In genomic region chr7:99238417-99238816, GRCm38 (mm10) we compare ENCODE assay signal across 10 mouse cellular contexts. TPM values are rescaled to one million over a fixed set of nuclear protein-coding genes. Genes with fewer than 3 reads are reported as not detected.
DNase-seq lines count a peak whose midpoint lies in the region; ATAC-seq and TF ChIP-seq lines count a peak whose summit lies in the region.
"Had no signal": no experiment of that assay in that cellular context is flagged by ENCODE, and none has a peak within 500 bp of the region (broad histone marks: within the 10 kb centered on the region; RNA-seq: fewer than 3 reads in every experiment).

Gene Mogat2 (minus strand): TSS chr7:99238619.

- 3% methylated on average over 13 of the region's 13 CpGs for WGBS in forebrain, embryonic 10.5 days
- WGBS in forebrain, embryonic 12.5 days, result 9% methylated on average over 13 of the region's 13 CpGs
- WGBS in intestine, embryonic 16.5 days, result 6% methylated on average over 13 of the region's 13 CpGs
- WGBS in midbrain, embryonic 11.5 days, result 7% methylated on average over 13 of the region's 13 CpGs
- whole genome bisulfite sequencing in thymus, adult 2 months, result 10% methylated on average over 13 of the region's 13 CpGs

- ATAC-seq in forebrain, embryonic 12.5 days (ENCODE audit: low FRiP score), result no peak
- peak; percentile 97 for ATAC-seq in intestine, embryonic 16.5 days
- ATAC-seq in midbrain, embryonic 11.5 days (ENCODE audit: low FRiP score), result 0 out of 2 replicates have a peak, but pooled peaks have one; percentile 52

- peak within 1 kb of the TSS; percentile 84 for H3K27ac ChIP-seq in forebrain, embryonic 10.5 days
- H3K27ac ChIP-seq in forebrain, embryonic 12.5 days, result no peak within 1 kb of the TSS
- H3K27ac ChIP-seq in intestine, embryonic 16.5 days (ENCODE audit: low read length), result peak within 1 kb of the TSS; percentile 76
- H3K27ac ChIP-seq in midbrain, embryonic 11.5 days (ENCODE audit: low read depth, low read length), result no peak within 1 kb of the TSS
- H3K27ac ChIP-seq in thymus, adult 2 months (ENCODE audit: control insufficient read depth, insufficient read depth, low read length), result no peak within 1 kb of the TSS
- H3K27ac ChIP-seq: layer of hippocampus, adult 2 months had no signal

- no peak for TF ChIP-seq POLR2A in thymus, adult 2 months (IDR thresholded peaks at IDR 0.05; ENCODE audit: control insufficient read depth, extremely low read depth, insufficient read depth, low read length, poor library complexity)

- H3K4me2 ChIP-seq in forebrain, embryonic 12.5 days, result no peak within 1 kb of the TSS; the same call in 1 of the 2 replicates
- H3K4me2 ChIP-seq in intestine, embryonic 16.5 days (ENCODE audit: low read depth, low read length), result peak within 1 kb of the TSS; percentile 56
- H3K4me2 ChIP-seq in midbrain, embryonic 11.5 days, result peak within 1 kb of the TSS; percentile 13

- H3K9me3 ChIP-seq in forebrain, embryonic 10.5 days, result no peaks in the 10 kb centered on the region
- H3K9me3 ChIP-seq in forebrain, embryonic 12.5 days, result no peaks in the 10 kb centered on the region
- no peaks in the 10 kb centered on the region for H3K9me3 ChIP-seq in intestine, embryonic 16.5 days (ENCODE audit: control insufficient read depth, low read length)
- no peaks in the 10 kb centered on the region for H3K9me3 ChIP-seq in midbrain, embryonic 11.5 days (ENCODE audit: control insufficient read depth, low read length)

- H3K4me1 ChIP-seq in forebrain, embryonic 10.5 days, result peaks cover 49% of the 10 kb centered on the region
- H3K4me1 ChIP-seq in forebrain, embryonic 12.5 days, result peaks cover 19% of the 10 kb centered on the region
- H3K4me1 ChIP-seq in intestine, embryonic 16.5 days (ENCODE audit: control insufficient read depth, insufficient read depth, low read length), result peaks cover 11% of the 10 kb centered on the region; the same call in 1 of the 2 replicates
- peaks cover 13% of the 10 kb centered on the region for H3K4me1 ChIP-seq in midbrain, embryonic 11.5 days (ENCODE audit: control insufficient read depth, insufficient read depth, low read length)
- no peaks in the 10 kb centered on the region for H3K4me1 ChIP-seq in thymus, adult 2 months (replicated peaks; ENCODE audit: control insufficient read depth, insufficient read depth, low read length)

- no peak for TF ChIP-seq CTCF in thymus, adult 2 months (IDR thresholded peaks at IDR 0.05; ENCODE audit: borderline replicate concordance, control insufficient read depth, extremely low read depth, insufficient read depth, low read length, poor library complexity)

- H3K36me3 ChIP-seq in forebrain, embryonic 10.5 days (replicated peaks), result no peaks in the 10 kb centered on the region
- no peaks in the 10 kb centered on the region for H3K36me3 ChIP-seq in forebrain, embryonic 12.5 days (replicated peaks)
- H3K36me3 ChIP-seq in intestine, embryonic 16.5 days (ENCODE audit: control insufficient read depth, insufficient read depth, low read length), result no peaks in the 10 kb centered on the region
- H3K36me3 ChIP-seq in midbrain, embryonic 11.5 days (ENCODE audit: control insufficient read depth, insufficient read depth, low read length), result no peaks in the 10 kb centered on the region
- H3K36me3 ChIP-seq in thymus, adult 2 months (ENCODE audit: control insufficient read depth, insufficient read depth, low read length), result no peaks in the 10 kb centered on the region

- H3K4me3 ChIP-seq in forebrain, embryonic 10.5 days, result peak within 1 kb of the TSS; percentile 50
- no peak within 1 kb of the TSS for H3K4me3 ChIP-seq in forebrain, embryonic 12.5 days (replicated peaks)
- H3K4me3 ChIP-seq in intestine, embryonic 16.5 days (ENCODE audit: low read length), result peak within 1 kb of the TSS; percentile 55
- H3K4me3 ChIP-seq in midbrain, embryonic 11.5 days (ENCODE audit: low read depth, low read length), result peak within 1 kb of the TSS; percentile 1; the same call in 1 of the 2 replicates
- H3K4me3 ChIP-seq in thymus, adult 2 months (ENCODE audit: control insufficient read depth, insufficient read depth, low read length), result no peak within 1 kb of the TSS
- H3K4me3 ChIP-seq: layer of hippocampus, adult 2 months had no signal

- peaks cover 29% of the 10 kb centered on the region for H3K27me3 ChIP-seq in forebrain, embryonic 10.5 days (ENCODE audit: poor library complexity, severe bottlenecking)
- H3K27me3 ChIP-seq in forebrain, embryonic 12.5 days, result peaks cover 22% of the 10 kb centered on the region
- no peaks in the 10 kb centered on the region for H3K27me3 ChIP-seq in intestine, embryonic 16.5 days (replicated peaks; ENCODE audit: control insufficient read depth, insufficient read depth, low read length)
- no peaks in the 10 kb centered on the region for H3K27me3 ChIP-seq in midbrain, embryonic 11.5 days (ENCODE audit: control insufficient read depth, insufficient read depth, low read length)
- peaks cover 8% of the 10 kb centered on the region; the same call in 1 of the 2 replicates for H3K27me3 ChIP-seq in thymus, adult 2 months (ENCODE audit: control insufficient read depth, insufficient read depth, low read length)

- H3K9ac ChIP-seq in forebrain, embryonic 12.5 days, result no peak within 1 kb of the TSS
- peak within 1 kb of the TSS; percentile 73 for H3K9ac ChIP-seq in intestine, embryonic 16.5 days (ENCODE audit: low read depth, low read length)
- no peak within 1 kb of the TSS for H3K9ac ChIP-seq in midbrain, embryonic 11.5 days (ENCODE audit: low read length)

- peak; percentile 33 for DNase-seq in forebrain, embryonic 10.5 days (ENCODE audit: extremely low spot score, low spot score)
- DNase-seq in MN1 (ENCODE audit: low spot score) (peak; percentile 38), adipocyte (ENCODE audit: low spot score) (no peak)
- DNase-seq in midbrain, embryonic 11.5 days (ENCODE audit: low spot score, missing footprints), result no peak
- DNase-seq in frontal cortex, postnatal 10 days (ENCODE audit: low spot score in 2 of 2), result no peak
- no peak for DNase-seq in thymus, adult 2 months

RNA-seq across cellular contexts. Expression of gene Mogat2, which starts in this region (rescaled TPM):
- polyA plus RNA-seq in forebrain, embryonic 10.5 days (2016; fragmentation: Nextera tagmentation; extraction: Ambion mirVana), result 35.2 and 37.7 TPM in 2 replicates
- polyA plus RNA-seq in forebrain, embryonic 12.5 days (2016; fragmentation: Nextera tagmentation; extraction: Ambion mirVana), result 4.5 and 4.8 TPM in 2 replicates
- polyA plus RNA-seq in intestine, embryonic 16.5 days (2015; fragmentation: Nextera tagmentation; extraction: Ambion mirVana), result 234 and 306 TPM in 2 replicates
- polyA plus RNA-seq in midbrain, embryonic 11.5 days (2014; fragmentation: Nextera tagmentation; extraction: Ambion mirVana), result 10.1 and 13.0 TPM in 2 replicates
- polyA plus RNA-seq in thymus, adult 2 months (2012; rRNA removed), result 0.32 and 0.61 TPM in 2 replicates
- polyA plus RNA-seq: testis, adult 2 months had no signal

Comparison
In these comparisons a context has a peak if more than half of its experiments do, and no peak if none do; other contexts are left out.
1. H3K27ac ChIP-seq: peak in forebrain, embryonic 10.5 days (single experiment) and intestine, embryonic 16.5 days (single experiment); none in forebrain, embryonic 12.5 days (single experiment), midbrain, embryonic 11.5 days (single experiment) and thymus, adult 2 months (single experiment).
2. H3K4me3 ChIP-seq: peak in forebrain, embryonic 10.5 days (single experiment), intestine, embryonic 16.5 days (single experiment) and midbrain, embryonic 11.5 days (single experiment); none in forebrain, embryonic 12.5 days (single experiment) and thymus, adult 2 months (single experiment).
3. DNase-seq: peak in forebrain, embryonic 10.5 days (single experiment) and MN1 (single experiment); none in midbrain, embryonic 11.5 days (single experiment), frontal cortex, postnatal 10 days (0 of 2), adipocyte (single experiment) and thymus, adult 2 months (single experiment).